Mouse (Mus musculus): ENCODE measurements at regions not wholly inside any gene's neighbourhood (a gene's known extent, or its start where the extent isn't known, plus 50 kb on each side); places are given as distances from the start of the nearest gene placed in this dataset.

DNA sequence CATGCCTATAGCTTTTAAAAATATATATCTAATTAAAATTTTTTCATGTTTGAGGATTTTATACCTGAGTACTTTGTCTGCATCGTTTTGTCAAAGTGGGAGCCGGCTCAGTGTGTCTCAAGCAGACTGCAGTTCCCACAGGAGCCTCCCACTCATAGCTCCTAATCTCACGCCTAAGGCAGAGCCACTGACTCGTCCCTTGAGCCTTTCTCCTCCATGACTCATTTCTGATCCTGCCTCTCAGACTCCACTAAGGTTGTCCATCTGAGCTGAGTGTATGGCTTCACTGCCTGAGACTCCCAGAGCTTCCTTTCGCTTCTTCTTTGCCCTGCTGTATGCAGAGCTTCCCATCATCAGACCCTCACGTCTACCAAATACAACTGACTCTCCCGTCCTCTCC, 98.8 kb downstream of the Efnb2 start:
- 83% methylated on average over 7 of the region's 7 CpGs for WGBS
- H3K9ac ChIP-seq (ENCODE audit: low read depth, low read length), result no peak overlapping the region
- no peaks in the 10 kb centered on the region for H3K4me1 ChIP-seq (replicated peaks; ENCODE audit: control insufficient read depth, insufficient read depth, low read length)
- no peak for ATAC-seq (ENCODE audit: low FRiP score)
- H3K9me3 ChIP-seq (ENCODE audit: control insufficient read depth, low read length), result no peaks in the 10 kb centered on the region
- H3K27me3 ChIP-seq (ENCODE audit: control insufficient read depth, insufficient read depth, low read length), result no peaks in the 10 kb centered on the region
- no peak overlapping the region for H3K4me3 ChIP-seq (ENCODE audit: low read depth, low read length)
- DNase-seq (ENCODE audit: low spot score), result no peak
- H3K36me3 ChIP-seq (ENCODE audit: control insufficient read depth, insufficient read depth, low read length), result no peaks in the 10 kb centered on the region
- no peak overlapping the region for H3K4me2 ChIP-seq (replicated peaks; ENCODE audit: low read depth, low read length)
- no peak overlapping the region for H3K27ac ChIP-seq (ENCODE audit: low read depth, low read length)

DNA sequence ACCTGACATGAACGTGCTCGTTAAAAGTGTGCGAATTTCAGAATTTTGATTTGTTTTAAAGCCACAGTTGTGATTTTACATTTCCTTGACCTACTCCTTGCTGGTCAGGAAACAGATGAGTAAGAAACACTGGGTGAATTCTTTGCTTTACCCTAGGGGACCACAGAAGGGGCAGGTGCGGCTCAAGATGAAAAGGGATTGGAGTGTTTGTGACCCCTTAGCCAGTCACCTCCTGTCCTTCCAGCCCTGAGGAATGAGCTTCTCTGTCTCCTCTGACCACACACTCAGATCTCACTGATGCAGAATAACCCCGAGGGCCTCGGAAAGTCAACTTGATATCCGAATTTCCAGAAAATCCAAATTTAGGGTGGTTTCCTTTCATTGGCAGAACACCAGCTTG, 103.0 kb downstream of the Efnb2 start:
- no peak for ATAC-seq (ENCODE audit: low FRiP score)
- Histone ChIP-seq H3K36me3 (ENCODE audit: control insufficient read depth, insufficient read depth, low read length) (no peaks in the 10 kb centered on the region), H3K9me3 (ENCODE audit: control insufficient read depth, low read length) (no peaks in the 10 kb centered on the region), H3K4me2 (replicated peaks; ENCODE audit: low read depth, low read length) (no peak overlapping the region), H3K27me3 (ENCODE audit: control insufficient read depth, insufficient read depth, low read length) (no peaks in the 10 kb centered on the region), H3K4me1 (replicated peaks; ENCODE audit: control insufficient read depth, insufficient read depth, low read length) (no peaks in the 10 kb centered on the region), H3K4me3 (ENCODE audit: low read depth, low read length) (no peak overlapping the region), H3K27ac (ENCODE audit: low read depth, low read length) (no peak overlapping the region), H3K9ac (ENCODE audit: low read depth, low read length) (no peak overlapping the region)
- WGBS, result 73% methylated on average over 7 of the region's 7 CpGs
- no peak for DNase-seq (ENCODE audit: low spot score)

DNA sequence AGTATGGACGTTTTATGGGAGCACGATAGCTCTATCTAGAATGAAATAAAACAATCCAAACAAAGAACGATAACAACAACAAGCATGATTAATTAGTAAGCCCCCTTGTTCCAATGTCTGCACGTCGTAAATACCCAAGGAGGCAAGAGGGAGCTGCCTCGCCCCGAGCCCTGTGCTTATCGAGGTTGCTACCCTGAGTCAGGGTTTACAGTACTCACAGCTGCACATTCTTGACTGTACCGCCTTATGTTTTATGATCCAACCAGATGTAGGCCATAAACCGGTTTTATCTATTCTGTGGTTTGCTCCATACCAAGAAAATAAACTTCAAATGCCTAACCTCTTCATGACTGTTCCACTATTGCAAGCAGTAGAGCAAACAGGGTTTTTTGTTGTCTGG, 104.9 kb downstream of the Efnb2 start:
- 90% methylated on average over 10 of the region's 10 CpGs for WGBS
- ATAC-seq (ENCODE audit: low FRiP score), result no peak
- no peaks in the 10 kb centered on the region for H3K36me3 ChIP-seq (ENCODE audit: control insufficient read depth, insufficient read depth, low read length)
- no peak overlapping the region for H3K27ac ChIP-seq (ENCODE audit: low read depth, low read length)
- no peak for DNase-seq (ENCODE audit: low spot score)
- H3K9ac ChIP-seq (ENCODE audit: low read depth, low read length), result no peak overlapping the region
- no peaks in the 10 kb centered on the region for H3K27me3 ChIP-seq (ENCODE audit: control insufficient read depth, insufficient read depth, low read length)
- no peaks in the 10 kb centered on the region for H3K9me3 ChIP-seq (ENCODE audit: control insufficient read depth, low read length)
- no peak overlapping the region for H3K4me3 ChIP-seq (ENCODE audit: low read depth, low read length)
- no peaks in the 10 kb centered on the region for H3K4me1 ChIP-seq (replicated peaks; ENCODE audit: control insufficient read depth, insufficient read depth, low read length)
- no peak overlapping the region for H3K4me2 ChIP-seq (replicated peaks; ENCODE audit: low read depth, low read length)

DNA sequence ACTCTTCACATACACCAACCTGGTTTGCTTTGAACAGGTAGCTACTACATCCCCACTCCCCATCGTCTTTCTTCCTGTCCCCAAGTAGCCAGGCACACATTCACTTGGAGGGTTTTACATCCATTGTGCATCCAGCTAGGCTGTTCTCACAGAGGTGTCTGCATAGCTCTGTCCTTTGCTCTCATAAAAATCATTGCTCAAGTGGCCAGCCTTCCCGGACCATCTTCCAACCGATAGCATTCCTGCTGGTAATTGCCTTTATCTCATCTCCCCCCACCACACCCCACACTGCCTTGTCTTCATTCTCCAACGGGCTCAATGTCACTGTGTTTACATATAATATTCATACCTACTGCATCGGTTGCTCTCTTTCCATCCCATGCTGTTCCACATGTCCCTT, 106.4 kb downstream of the Efnb2 start:
- H3K4me2 ChIP-seq (replicated peaks; ENCODE audit: low read depth, low read length), result no peak overlapping the region
- H3K9ac ChIP-seq (ENCODE audit: low read depth, low read length), result no peak overlapping the region
- no peak overlapping the region for H3K4me3 ChIP-seq (ENCODE audit: low read depth, low read length)
- no peak overlapping the region for H3K27ac ChIP-seq (ENCODE audit: low read depth, low read length)
- no peaks in the 10 kb centered on the region for H3K4me1 ChIP-seq (replicated peaks; ENCODE audit: control insufficient read depth, insufficient read depth, low read length)
- no peak for DNase-seq (ENCODE audit: low spot score)
- 90% methylated on average over 5 of the region's 5 CpGs for WGBS
- no peaks in the 10 kb centered on the region for H3K9me3 ChIP-seq (ENCODE audit: control insufficient read depth, low read length)
- H3K36me3 ChIP-seq (ENCODE audit: control insufficient read depth, insufficient read depth, low read length), result no peaks in the 10 kb centered on the region
- no peak for ATAC-seq (ENCODE audit: low FRiP score)
- H3K27me3 ChIP-seq (ENCODE audit: control insufficient read depth, insufficient read depth, low read length), result no peaks in the 10 kb centered on the region

DNA sequence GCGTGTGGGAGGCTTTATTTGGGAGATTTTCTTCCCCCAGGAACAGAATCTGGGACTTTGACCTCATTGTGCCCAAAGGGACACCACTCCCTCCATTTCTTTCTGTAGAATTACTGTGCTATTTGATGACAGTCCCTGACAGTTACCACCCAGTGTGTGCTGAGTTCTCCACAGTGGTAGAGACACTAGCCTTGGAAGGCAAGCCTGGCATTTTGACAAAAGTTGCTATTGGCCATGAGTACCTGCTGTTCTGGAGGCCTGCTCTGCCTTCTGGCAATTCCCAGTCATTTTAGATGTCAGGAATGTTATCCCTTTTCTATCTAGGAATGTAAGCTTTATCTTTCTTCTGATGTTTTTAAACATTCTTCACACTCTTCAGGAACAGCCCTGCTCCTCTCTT, 108.3 kb downstream of the Efnb2 start:
- H3K36me3 ChIP-seq (ENCODE audit: control insufficient read depth, insufficient read depth, low read length), result no peaks in the 10 kb centered on the region
- H3K9me3 ChIP-seq (ENCODE audit: control insufficient read depth, low read length), result no peaks in the 10 kb centered on the region
- no peak for ATAC-seq (ENCODE audit: low FRiP score)
- no peaks in the 10 kb centered on the region for H3K27me3 ChIP-seq (ENCODE audit: control insufficient read depth, insufficient read depth, low read length)
- H3K4me3 ChIP-seq (ENCODE audit: low read depth, low read length), result no peak overlapping the region
- no peak overlapping the region for H3K27ac ChIP-seq (ENCODE audit: low read depth, low read length)
- no peak overlapping the region for H3K4me2 ChIP-seq (replicated peaks; ENCODE audit: low read depth, low read length)
- H3K4me1 ChIP-seq (replicated peaks; ENCODE audit: control insufficient read depth, insufficient read depth, low read length), result no peaks in the 10 kb centered on the region
- 82% methylated on average over 1 of the region's 1 CpGs for WGBS
- DNase-seq (ENCODE audit: low spot score), result no peak
- no peak overlapping the region for H3K9ac ChIP-seq (ENCODE audit: low read depth, low read length)

DNA sequence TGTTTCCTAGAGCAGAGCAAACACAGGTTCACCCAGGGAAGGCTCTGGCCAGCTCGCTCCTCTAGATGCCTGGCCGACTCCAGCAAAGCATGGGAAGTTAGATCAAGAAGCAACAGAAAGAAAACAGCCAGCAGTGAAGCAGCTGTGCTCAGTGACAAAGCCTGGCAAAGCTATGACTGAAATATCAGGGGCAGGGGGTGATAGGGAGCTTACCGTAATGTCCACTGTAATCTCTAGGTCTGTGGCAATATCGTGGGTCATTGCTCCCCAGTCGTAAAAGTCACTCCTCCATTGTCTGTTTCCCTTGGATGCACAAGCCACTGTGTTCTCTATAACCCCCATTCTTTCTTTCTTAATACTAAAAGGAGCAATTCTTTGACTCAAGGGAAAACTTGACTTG, 124.4 kb downstream of the Efnb2 start:
- H3K4me2 ChIP-seq (replicated peaks; ENCODE audit: low read depth, low read length), result no peak overlapping the region
- DNase-seq (ENCODE audit: low spot score), result no peak
- H3K27ac ChIP-seq (ENCODE audit: low read depth, low read length), result no peak overlapping the region
- no peak overlapping the region for H3K4me3 ChIP-seq (ENCODE audit: low read depth, low read length)
- no peaks in the 10 kb centered on the region for H3K9me3 ChIP-seq (ENCODE audit: control insufficient read depth, low read length)
- H3K27me3 ChIP-seq (ENCODE audit: control insufficient read depth, insufficient read depth, low read length), result no peaks in the 10 kb centered on the region
- H3K9ac ChIP-seq (ENCODE audit: low read depth, low read length), result no peak overlapping the region
- no peaks in the 10 kb centered on the region for H3K36me3 ChIP-seq (ENCODE audit: control insufficient read depth, insufficient read depth, low read length)
- ATAC-seq (ENCODE audit: low FRiP score), result no peak
- H3K4me1 ChIP-seq (replicated peaks; ENCODE audit: control insufficient read depth, insufficient read depth, low read length), result no peaks in the 10 kb centered on the region
- 63% methylated on average over 5 of the region's 5 CpGs for WGBS

DNA sequence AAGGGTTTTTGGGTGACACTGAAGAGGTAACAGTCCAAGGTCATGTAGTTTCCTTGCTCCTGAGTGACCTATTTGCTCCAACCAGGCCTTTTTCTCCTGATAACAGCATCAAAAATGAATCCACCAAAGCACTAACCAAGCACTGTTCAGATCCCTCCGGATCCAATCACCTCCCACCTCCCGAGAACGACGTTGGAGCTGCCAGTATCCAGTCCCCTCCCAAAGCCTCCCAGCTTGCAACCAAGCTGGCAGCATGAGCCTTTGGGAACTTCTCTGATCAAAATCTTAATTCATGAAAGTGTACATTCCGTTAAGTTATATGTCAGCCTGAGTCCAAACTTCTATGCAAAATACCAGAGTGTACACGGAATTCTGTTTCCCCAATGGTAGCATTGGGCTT, 126.3 kb downstream of the Efnb2 start:
- Histone ChIP-seq H3K36me3 (ENCODE audit: control insufficient read depth, insufficient read depth, low read length) (no peaks in the 10 kb centered on the region), H3K9ac (ENCODE audit: low read depth, low read length) (no peak overlapping the region), H3K4me1 (replicated peaks; ENCODE audit: control insufficient read depth, insufficient read depth, low read length) (no peaks in the 10 kb centered on the region), H3K4me3 (ENCODE audit: low read depth, low read length) (no peak overlapping the region), H3K27ac (ENCODE audit: low read depth, low read length) (no peak overlapping the region), H3K27me3 (ENCODE audit: control insufficient read depth, insufficient read depth, low read length) (no peaks in the 10 kb centered on the region), H3K4me2 (replicated peaks; ENCODE audit: low read depth, low read length) (no peak overlapping the region), H3K9me3 (ENCODE audit: control insufficient read depth, low read length) (no peaks in the 10 kb centered on the region)
- WGBS, result 56% methylated on average over 6 of the region's 6 CpGs
- ATAC-seq (ENCODE audit: low FRiP score) (no peak), DNase-seq (ENCODE audit: low spot score) (no peak)

DNA sequence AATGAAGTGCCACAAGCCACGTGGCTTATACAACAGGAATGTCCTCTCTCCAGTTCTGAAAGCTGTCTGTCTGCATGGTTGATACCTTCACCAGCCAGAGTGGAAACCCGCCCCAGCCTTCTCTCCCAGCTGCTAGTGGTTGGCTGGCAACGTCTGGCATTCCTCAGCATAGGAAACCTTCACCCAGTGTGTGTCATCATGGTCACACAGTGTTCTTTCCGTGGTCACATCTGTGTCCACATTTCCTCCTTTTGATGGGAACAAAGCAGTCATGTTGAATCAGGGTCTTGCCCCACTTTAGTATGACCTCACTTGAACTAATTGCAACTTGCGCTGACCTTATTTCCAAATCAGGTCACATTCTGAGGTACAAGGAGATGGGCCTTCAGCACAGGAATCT, 128.1 kb downstream of the Efnb2 start:
- H3K36me3 ChIP-seq (ENCODE audit: control insufficient read depth, insufficient read depth, low read length), result no peaks in the 10 kb centered on the region
- no peaks in the 10 kb centered on the region for H3K4me1 ChIP-seq (replicated peaks; ENCODE audit: control insufficient read depth, insufficient read depth, low read length)
- H3K27me3 ChIP-seq (ENCODE audit: control insufficient read depth, insufficient read depth, low read length), result no peaks in the 10 kb centered on the region
- no peak overlapping the region for H3K4me3 ChIP-seq (ENCODE audit: low read depth, low read length)
- H3K27ac ChIP-seq (ENCODE audit: low read depth, low read length), result no peak overlapping the region
- ATAC-seq (ENCODE audit: low FRiP score) (no peak), DNase-seq (ENCODE audit: low spot score) (no peak)
- 87% methylated on average over 5 of the region's 5 CpGs for WGBS
- H3K9ac ChIP-seq (ENCODE audit: low read depth, low read length), result no peak overlapping the region
- no peaks in the 10 kb centered on the region for H3K9me3 ChIP-seq (ENCODE audit: control insufficient read depth, low read length)
- no peak overlapping the region for H3K4me2 ChIP-seq (replicated peaks; ENCODE audit: low read depth, low read length)

DNA sequence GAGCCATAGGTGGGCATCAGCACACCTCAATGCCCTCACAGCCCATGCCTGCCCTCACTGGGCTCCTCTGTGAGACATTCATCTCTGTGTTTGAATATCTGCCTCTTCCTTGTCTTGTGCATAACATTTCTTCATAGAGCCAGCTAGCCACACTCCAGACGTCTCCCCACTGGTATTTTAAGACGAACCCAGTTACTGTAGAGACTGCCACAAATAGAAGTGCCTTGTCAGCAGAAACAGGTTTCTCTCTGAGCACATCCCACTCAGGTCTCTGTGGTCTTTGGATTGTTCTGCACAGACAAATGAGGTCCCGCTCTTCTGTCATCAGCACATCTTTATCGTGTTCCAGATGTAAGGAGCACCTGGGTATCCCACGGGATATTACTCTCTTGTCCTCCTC, 130.5 kb downstream of the Efnb2 start:
- H3K27me3 ChIP-seq (ENCODE audit: control insufficient read depth, insufficient read depth, low read length), result no peaks in the 10 kb centered on the region
- DNase-seq (ENCODE audit: low spot score) (no peak), ATAC-seq (ENCODE audit: low FRiP score) (no peak)
- no peak overlapping the region for H3K4me2 ChIP-seq (replicated peaks; ENCODE audit: low read depth, low read length)
- no peak overlapping the region for H3K4me3 ChIP-seq (ENCODE audit: low read depth, low read length)
- no peaks in the 10 kb centered on the region for H3K36me3 ChIP-seq (ENCODE audit: control insufficient read depth, insufficient read depth, low read length)
- H3K9ac ChIP-seq (ENCODE audit: low read depth, low read length), result no peak overlapping the region
- WGBS, result 66% methylated on average over 5 of the region's 5 CpGs
- no peak overlapping the region for H3K27ac ChIP-seq (ENCODE audit: low read depth, low read length)
- H3K9me3 ChIP-seq (ENCODE audit: control insufficient read depth, low read length), result no peaks in the 10 kb centered on the region
- no peaks in the 10 kb centered on the region for H3K4me1 ChIP-seq (replicated peaks; ENCODE audit: control insufficient read depth, insufficient read depth, low read length)

Data from hindbrain, embryonic 11.5 days (tissue).